Mouse (Mus musculus) urinary bladder, adult 18-20 months (tissue): ENCODE results near the gene Adamts18.

Experiments used
- DNase-seq, 2 experiments: peaks; one replicate each; pipeline ENCODE4 v3.0.0; 2022; ENCODE audit warnings: low spot score in 2 of 2, mixed read lengths in 2 of 2

Adamts18 gene

DNA sequence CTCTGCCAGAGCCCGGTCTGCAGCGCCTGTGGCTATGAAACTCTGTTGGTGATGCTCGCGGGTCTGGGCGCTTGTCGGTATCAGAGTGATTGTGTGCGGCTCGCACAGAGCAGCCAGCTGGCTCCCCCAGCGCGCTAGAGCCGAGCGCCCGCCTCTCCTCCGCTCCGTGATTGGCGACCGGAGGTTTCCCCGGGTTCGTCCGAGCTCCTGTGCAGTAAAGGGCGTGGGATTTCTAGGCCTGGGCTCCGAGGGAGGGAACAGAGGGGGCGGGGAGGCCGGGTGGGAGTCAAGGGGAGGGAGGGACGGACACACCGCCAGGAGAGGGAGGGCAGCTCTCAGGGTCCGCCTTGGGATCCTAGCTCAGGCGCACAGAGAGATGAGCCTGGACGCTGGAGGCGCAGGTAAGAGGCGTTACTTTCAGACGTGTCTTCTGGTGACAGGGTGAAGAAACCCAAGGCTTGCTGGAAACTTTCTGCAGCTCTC is at the start of gene Adamts18:
Adamts18 (minus strand) TSS at position 86 of the 483 bp plus-strand sequence.
- peak in 1 of 2 experiments; percentile 3 for DNase-seq

DNA sequence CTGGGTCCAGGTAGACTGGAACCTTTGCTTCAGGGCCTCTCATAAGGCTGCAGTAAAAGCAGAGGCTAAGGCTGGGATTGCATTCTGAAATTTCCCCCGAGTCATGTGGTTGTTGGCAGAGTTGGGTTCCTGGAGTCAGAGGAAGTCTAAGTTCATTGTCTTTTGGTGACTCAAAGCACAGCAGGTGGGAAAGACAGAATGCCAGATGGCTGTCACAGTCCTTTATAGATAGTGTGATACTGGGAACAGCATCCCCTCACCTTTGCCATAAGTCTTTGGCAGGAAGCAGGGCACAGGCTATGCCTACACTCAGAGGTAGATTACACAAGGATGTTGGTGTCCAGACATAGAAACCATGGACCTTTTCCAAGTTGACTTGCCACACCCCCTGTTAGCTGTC is 47.9 kb upstream of the Adamts18 start:
- no peak for DNase-seq

GRCm38 (mm10) chr8:113891376-113891775 is 42.8 kb upstream of the Adamts18 start:
- DNase-seq, result no peak

DNA sequence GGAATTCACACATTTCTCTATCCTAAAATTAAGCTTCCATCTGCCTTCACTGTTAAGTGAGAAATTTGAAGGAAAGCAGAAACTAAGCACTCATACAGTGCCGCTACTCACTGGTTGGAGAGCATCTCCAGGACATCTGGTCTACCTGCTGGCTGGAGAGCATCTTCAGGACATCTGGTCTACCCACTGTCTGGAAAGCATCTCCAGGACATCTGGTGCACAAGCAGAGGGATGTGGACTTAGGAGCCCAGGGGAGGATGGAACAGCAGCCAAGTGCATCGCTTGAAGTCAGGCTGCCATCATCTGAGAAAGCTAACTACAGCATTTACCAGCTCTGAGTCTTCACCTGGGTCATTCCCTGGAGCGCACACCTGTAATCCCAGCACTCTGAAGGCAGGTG is 38.0 kb upstream of the Adamts18 start:
- no peak for DNase-seq

GRCm38 (mm10) chr8:113885101-113885500 is 36.6 kb upstream of the Adamts18 start:
- DNase-seq, result no peak

DNA sequence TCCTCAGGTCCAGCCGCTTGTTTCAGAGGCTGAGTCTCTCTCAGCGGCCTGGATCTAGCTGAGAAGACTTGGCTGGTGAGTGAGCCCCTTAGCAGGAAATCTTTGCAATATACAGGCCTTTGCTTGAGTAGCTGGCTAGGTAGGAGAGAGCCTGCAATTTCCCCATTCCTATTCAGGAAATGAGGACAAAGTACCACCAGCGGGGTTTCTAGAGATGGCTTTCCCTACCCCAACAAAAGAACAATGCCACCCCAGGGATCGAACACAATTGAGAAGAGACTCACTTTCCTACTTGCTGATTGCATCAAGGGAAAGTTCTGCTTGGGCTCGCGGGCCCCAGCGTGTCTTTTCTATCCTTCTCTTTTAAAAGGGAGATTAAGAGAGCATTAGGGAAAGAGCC is 35.5 kb upstream of the Adamts18 start:
- no peak for DNase-seq

- DNase-seq, result no peak
These were observed 34.0 kb upstream of the Adamts18 start for GRCm38 (mm10) chr8:113882558-113882957.

DNA sequence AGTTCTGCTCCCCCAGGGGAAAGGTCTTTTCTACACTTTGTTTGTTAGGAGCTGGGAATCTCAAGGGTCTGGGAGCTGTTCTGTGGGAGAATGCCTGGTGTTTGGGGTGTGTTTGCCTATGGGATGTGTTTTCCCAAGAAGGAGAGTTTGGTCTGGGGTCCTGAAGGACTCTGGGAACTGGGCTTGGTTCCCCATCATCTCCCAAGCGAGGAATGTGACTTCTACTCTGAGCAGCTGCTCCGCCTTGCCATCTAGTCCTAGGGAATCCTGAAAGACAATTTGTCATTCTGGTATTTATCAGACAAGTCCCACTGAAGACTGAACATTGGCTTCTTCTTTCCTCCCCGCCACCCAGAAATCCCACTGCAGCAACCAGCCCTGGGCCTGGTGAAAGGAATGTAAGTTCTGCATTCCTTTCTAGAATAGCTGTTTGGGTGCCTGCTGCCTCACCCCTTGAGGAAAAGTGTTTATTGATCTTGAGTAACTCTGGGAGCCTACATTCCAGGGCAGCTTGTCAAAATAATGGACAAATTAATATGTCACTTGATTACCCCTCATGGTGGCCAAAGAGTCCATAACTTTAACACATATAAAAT is 30.0 kb upstream of the Adamts18 start:
- no peak for DNase-seq

GRCm38 (mm10) chr8:113873446-113874120 is 25.0 kb upstream of the Adamts18 start:
- no peak for DNase-seq

GRCm38 (mm10) chr8:113872436-113872835 is 23.9 kb upstream of the Adamts18 start:
- DNase-seq, result no peak

GRCm38 (mm10) chr8:113866530-113866929 is 18.0 kb upstream of the Adamts18 start:
- DNase-seq, result no peak

DNA sequence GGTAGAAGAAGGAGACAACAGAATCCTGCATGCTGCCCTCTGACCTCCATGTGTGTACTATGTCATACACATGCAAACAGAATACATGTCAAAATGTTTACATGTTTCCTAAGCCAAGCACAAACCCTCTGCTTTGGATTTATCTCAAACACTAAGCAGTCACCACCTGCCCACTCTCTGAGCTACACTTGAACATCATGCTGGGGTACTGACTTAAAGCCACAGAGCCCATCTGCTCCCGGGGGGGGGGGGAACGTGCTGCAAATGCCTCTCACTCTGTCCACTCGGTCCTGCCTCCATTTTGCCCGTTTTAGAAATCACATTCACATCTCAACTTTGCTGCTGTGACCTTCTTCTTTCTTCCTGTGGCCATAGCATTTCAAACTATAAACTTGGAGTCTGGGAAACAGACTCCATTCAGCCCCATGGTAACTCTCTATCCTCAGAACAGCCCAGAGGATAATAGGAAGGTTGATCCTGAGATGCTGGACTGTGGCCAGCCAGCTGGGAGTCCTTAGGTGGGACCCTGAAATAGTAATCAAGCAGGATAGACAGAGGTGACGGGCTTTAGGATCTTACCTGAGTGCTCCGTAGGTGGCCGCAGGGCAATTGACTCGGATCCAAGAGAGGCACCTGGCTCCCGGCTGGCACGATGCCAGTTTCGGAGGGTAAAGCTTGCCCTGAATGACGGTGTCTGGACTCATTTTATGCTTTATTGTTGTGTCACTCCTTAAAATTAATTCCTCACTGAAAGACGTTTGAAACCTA is 17.0 kb upstream of the Adamts18 start:
- DNase-seq, result no peak

DNA sequence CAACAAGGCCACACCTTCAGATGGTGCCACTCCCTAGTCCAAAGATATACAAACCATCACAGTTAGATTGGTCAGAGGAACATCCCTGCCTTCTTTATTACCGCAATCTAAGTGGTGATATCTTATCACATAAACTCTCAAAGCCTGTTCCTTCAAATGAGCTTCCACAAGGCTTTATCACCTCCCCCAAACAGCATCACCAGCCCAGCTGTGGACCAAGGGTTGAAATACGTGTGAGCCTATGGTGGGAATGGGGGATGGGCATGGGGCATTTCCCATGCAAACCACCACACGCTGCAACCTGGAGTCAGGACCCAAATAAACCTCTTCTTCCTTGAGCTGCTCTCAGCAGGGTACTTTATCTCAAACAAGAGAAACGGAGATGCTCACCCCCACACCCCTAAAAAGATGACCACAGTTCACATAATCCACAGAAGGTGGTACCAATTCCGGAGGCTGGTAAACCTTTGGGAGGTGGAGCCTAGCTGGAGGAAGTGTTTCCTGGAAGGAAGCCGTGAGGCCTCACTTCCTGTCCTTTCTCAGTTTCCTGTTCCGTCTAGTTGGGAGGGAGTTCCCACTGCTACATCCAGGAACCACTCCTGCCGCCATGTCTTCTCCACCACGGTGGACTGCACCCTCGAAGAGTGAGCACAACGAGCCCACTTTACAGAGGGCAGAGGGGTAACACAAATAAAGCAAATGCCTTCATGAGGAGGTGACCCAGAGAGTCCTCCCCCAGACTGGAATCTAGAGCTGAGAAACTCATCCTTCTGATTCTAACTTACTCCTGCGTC is 11.5 kb upstream of the Adamts18 start:
- DNase-seq, result no peak

- DNase-seq, result no peak
These were observed 10.3 kb upstream of the Adamts18 start for GRCm38 (mm10) chr8:113858801-113859200.

- DNase-seq, result no peak
These were observed 6.2 kb upstream of the Adamts18 start for GRCm38 (mm10) chr8:113854622-113855293.

GRCm38 (mm10) chr8:113853714-113854113 is 5.2 kb upstream of the Adamts18 start:
- DNase-seq, result no peak

- DNase-seq, result no peak
These were observed 3.1 kb upstream of the Adamts18 start for GRCm38 (mm10) chr8:113851655-113852054.

DNA sequence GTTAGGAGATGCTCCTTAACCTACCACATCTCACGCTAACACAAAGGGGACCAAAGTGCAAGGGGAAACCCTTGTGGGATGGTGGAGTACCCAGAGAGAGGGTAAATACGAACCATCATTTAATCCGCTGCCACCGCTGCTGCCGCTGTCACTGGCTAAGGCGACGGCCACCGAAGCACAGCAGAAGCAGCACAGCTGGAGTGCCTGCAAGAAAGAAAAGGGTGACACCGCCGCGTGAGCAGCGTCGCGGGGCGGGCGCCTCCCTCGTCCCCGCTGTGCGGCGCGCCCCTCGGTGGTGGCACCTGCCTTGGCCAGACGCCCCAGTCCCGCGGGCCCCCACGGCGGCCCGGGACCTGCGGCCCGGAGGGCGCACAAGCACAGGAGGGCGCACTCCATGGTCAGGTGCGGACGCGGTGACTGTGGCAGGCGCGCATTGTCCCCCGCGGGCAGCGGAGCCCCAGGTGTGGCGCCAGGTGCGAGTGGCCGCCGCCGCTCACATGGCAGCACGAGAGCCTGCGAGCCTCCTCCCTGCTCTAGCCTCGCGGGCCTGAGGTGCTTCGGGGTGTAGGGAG is 371 bp downstream of the Adamts18 start:
- no peak for DNase-seq

- DNase-seq, result no peak
These were observed 895 bp downstream of the Adamts18 start for GRCm38 (mm10) chr8:113847606-113848080.

- no peak for DNase-seq
These were observed 1.9 kb downstream of the Adamts18 start for GRCm38 (mm10) chr8:113846669-113847068.

DNA sequence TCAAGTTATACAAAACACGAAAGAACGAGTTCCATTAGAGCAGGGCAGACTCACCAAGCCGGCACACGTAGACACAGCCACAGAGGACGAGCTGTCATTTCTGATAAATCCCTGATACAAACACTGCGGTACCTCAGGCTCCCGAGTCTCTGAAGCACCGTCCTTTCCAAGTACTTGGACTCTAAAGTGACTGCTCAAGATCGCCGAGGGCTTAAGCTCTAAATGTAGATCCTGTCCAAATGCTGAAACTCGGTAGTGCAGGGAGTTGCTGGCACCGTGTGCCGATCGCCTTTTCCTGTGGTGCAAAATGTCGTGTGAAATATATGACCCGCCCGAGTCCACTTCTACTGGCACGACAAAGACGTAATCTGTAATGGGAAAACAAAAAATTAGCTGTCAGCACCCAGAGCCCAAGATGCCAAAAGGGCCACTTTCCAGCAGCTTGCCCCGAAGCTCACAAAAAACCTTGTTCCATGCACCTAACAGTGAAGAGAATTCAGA is 3.7 kb downstream of the Adamts18 start:
- no peak for DNase-seq
